ENCODE assay signal across 29 mouse cellular contexts in the genomic region with DNA sequence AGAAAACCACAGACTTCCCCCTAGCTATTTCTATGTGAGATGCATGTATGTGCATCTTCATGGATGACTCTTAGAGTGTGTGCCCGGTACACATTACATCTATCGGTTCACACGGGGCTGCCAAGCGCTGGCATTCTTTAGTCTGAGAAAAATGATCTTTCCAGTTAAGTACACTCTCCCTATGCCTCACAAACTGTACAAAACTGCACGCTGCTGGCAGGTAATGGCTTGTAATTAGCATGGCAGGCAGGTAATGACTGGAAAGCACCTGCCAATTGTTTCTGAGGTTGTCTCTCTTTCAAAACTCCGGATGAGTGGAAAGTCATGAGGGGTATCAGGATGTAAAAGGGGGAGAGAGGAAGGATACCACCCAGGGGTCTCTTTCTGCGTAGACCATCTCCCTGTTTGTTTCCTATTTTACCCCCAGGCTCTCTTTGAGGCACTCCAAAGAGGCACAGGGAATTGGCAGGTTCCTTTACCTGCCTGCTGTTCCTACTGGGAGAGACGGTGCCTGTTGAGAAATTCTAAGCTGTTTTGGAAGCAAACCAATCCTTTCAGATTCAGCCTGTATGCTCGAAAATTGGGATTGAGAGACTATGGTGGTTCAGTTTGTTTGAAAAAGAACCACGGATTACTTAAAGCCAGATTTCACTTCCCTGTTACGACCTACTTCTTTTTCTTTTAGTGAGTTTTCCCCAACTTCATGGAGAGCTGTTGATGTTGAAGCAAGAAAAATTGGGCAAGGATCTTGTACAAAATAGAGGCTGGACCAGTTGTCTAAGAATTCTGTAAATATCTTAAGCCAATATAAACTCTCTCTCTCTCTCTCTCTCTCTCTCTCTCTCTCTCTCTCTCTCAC.
DNase-seq lines count a peak whose midpoint lies in the region; ATAC-seq and TF ChIP-seq lines count a peak whose summit lies in the region.
"Had no signal": no experiment of that assay in that cellular context is flagged by ENCODE, and none has a peak within 500 bp of the region (broad histone marks: within the 10 kb centered on the region; RNA-seq: fewer than 3 reads in every experiment).

No protein-coding gene starts in this region.

- H3K4me1 ChIP-seq in hindbrain, embryonic 16.5 days (ENCODE audit: control insufficient read depth, insufficient read depth, low read depth, low read length): no peaks in the 10 kb centered on the region
- H3K4me1 ChIP-seq in hindbrain, embryonic 13.5 days (replicated peaks): peaks cover 6% of the 10 kb centered on the region; the same call in 1 of the 2 replicates
- H3K4me1 ChIP-seq in bone marrow, adult 2 months (ENCODE audit: control insufficient read depth, insufficient read depth, low read length): no peaks in the 10 kb centered on the region; the same call in 1 of the 2 replicates
- H3K4me1 ChIP-seq: heart, embryonic 12.5 days; liver, embryonic 15.5 days had no signal

- no peak for TF ChIP-seq CTCF in bone marrow, adult 2 months (IDR thresholded peaks at IDR 0.05; ENCODE audit: control insufficient read depth, insufficient read depth, low read length)

- no peak for TF ChIP-seq POLR2A in bone marrow, adult 2 months (IDR thresholded peaks at IDR 0.05; ENCODE audit: borderline replicate concordance, control insufficient read depth, low read depth, low read length)

- no peak overlapping the region for H3K4me2 ChIP-seq in hindbrain, embryonic 16.5 days (ENCODE audit: low read length)
- no peak overlapping the region for H3K4me2 ChIP-seq in hindbrain, embryonic 13.5 days
- H3K4me2 ChIP-seq: embryonic facial prominence, embryonic 13.5 days; heart, embryonic 12.5 days; limb, embryonic 12.5 days; liver, embryonic 15.5 days; lung, embryonic 14.5 days; midbrain, embryonic 13.5 days; neural tube, embryonic 15.5 days had no signal

- no peaks in the 10 kb centered on the region for H3K36me3 ChIP-seq in hindbrain, embryonic 16.5 days (ENCODE audit: control insufficient read depth, insufficient read depth, low read length)
- H3K36me3 ChIP-seq in hindbrain, embryonic 13.5 days: no peaks in the 10 kb centered on the region
- H3K36me3 ChIP-seq in macrophage (ENCODE audit: inconsistent target): no peaks in the 10 kb centered on the region
- H3K36me3 ChIP-seq: embryonic facial prominence, embryonic 13.5 days; heart, embryonic 12.5 days; limb, embryonic 12.5 days; liver, embryonic 15.5 days; midbrain, embryonic 13.5 days; neural tube, embryonic 15.5 days had no signal

- no peak overlapping the region for H3K27ac ChIP-seq in hindbrain, embryonic 16.5 days (ENCODE audit: low read depth, low read length)
- H3K27ac ChIP-seq in hindbrain, embryonic 13.5 days: no peak overlapping the region
- H3K27ac ChIP-seq in bone marrow, adult 2 months (ENCODE audit: control insufficient read depth, insufficient read depth, low read depth, low read length, poor library complexity): peak overlapping the region; percentile 15
- H3K27ac ChIP-seq in macrophage: peak overlapping the region; percentile 12; the same call in 1 of the 2 replicates
- H3K27ac ChIP-seq: embryonic facial prominence, embryonic 13.5 days; heart, adult 2 months; kidney, postnatal 0 days; limb, embryonic 12.5 days; liver, embryonic 15.5 days; midbrain, embryonic 13.5 days; neural tube, embryonic 15.5 days had no signal

- H3K9ac ChIP-seq in hindbrain, embryonic 16.5 days (ENCODE audit: low read depth, low read length): no peak overlapping the region
- H3K9ac ChIP-seq in hindbrain, embryonic 13.5 days: no peak overlapping the region
- H3K9ac ChIP-seq: embryonic facial prominence, embryonic 13.5 days; heart, embryonic 12.5 days; limb, embryonic 12.5 days; liver, embryonic 15.5 days; lung, embryonic 14.5 days; midbrain, embryonic 13.5 days; neural tube, embryonic 15.5 days had no signal

- DNase-seq in adipocyte (ENCODE audit: low spot score): peak; percentile 21
- DNase-seq in urinary bladder, postnatal 36 days (ENCODE audit: low spot score in 2 of 2): no peak
- DNase-seq in right cerebral cortex, adult 2 months (ENCODE audit: low spot score in 2 of 2): no peak
- DNase-seq: adrenal gland, adult 8-10 months; cerebellum, adult 18-20 months; embryo, embryonic 11 days; gastrocnemius, postnatal 25 days; heart, adult 2 months; kidney, adult 8-10 months; kidney, postnatal 4 days; layer of hippocampus, adult 9-11 months; lung, embryonic 14.5 days; spleen, adult 18-20 months; thymus, postnatal 14 days had no signal

- H3K9me3 ChIP-seq in hindbrain, embryonic 16.5 days (ENCODE audit: control insufficient read depth, low read length): no peaks in the 10 kb centered on the region
- H3K9me3 ChIP-seq in hindbrain, embryonic 13.5 days: no peaks in the 10 kb centered on the region
- H3K9me3 ChIP-seq: embryonic facial prominence, embryonic 13.5 days; heart, embryonic 12.5 days; limb, embryonic 12.5 days; liver, embryonic 15.5 days; midbrain, embryonic 13.5 days; neural tube, embryonic 15.5 days had no signal

- no peaks in the 10 kb centered on the region for H3K79me2 ChIP-seq in macrophage (ENCODE audit: inconsistent target)

- no peak overlapping the region for H3K4me3 ChIP-seq in hindbrain, embryonic 16.5 days (ENCODE audit: low read length)
- no peak overlapping the region for H3K4me3 ChIP-seq in hindbrain, embryonic 13.5 days
- no peak overlapping the region for H3K4me3 ChIP-seq in bone marrow, adult 2 months (replicated peaks; ENCODE audit: control insufficient read depth, low read depth, low read length)
- no peak overlapping the region for H3K4me3 ChIP-seq in macrophage (ENCODE audit: inconsistent target)
- H3K4me3 ChIP-seq: embryonic facial prominence, embryonic 13.5 days; erythroblast, embryonic 14.5 days; heart, adult 2 months; heart, embryonic 12.5 days; limb, embryonic 12.5 days; liver, embryonic 15.5 days; midbrain, embryonic 13.5 days; neural tube, embryonic 15.5 days had no signal

- ATAC-seq in hindbrain, embryonic 16.5 days: peak; percentile 43; the same call in 1 of the 2 replicates
- no peak for ATAC-seq in hindbrain, embryonic 13.5 days (ENCODE audit: low FRiP score)
- ATAC-seq: activated CD4-positive, CD25-positive, alpha-beta regulatory T cell, adult 4 months; intestine, embryonic 16.5 days; midbrain, embryonic 13.5 days had no signal

- WGBS in hindbrain, embryonic 16.5 days: 68% methylated on average over 11 of the region's 11 CpGs
- 77% methylated on average over 11 of the region's 11 CpGs for WGBS in hindbrain, embryonic 13.5 days
- 72% methylated on average over 11 of the region's 11 CpGs for WGBS in bone marrow, adult 2 months
- 73% methylated on average over 11 of the region's 11 CpGs for WGBS in macrophage (ENCODE audit: missing documents)

- H3K27me3 ChIP-seq in hindbrain, embryonic 16.5 days (replicated peaks; ENCODE audit: control insufficient read depth, insufficient read depth, low read length): no peaks in the 10 kb centered on the region
- 0 out of 2 replicates have a peak, but pooled peaks cover 3% of the 10 kb centered on the region for H3K27me3 ChIP-seq in hindbrain, embryonic 13.5 days
- H3K27me3 ChIP-seq: CH12.LX; heart, embryonic 12.5 days; liver, embryonic 15.5 days; midbrain, embryonic 13.5 days; neural tube, embryonic 15.5 days had no signal

Comparison
In these comparisons a context has a peak if more than half of its experiments do, and no peak if none do; other contexts are left out.
1. H3K27ac ChIP-seq: peak in bone marrow, adult 2 months (single experiment) and macrophage (single experiment); none in hindbrain, embryonic 16.5 days (single experiment) and hindbrain, embryonic 13.5 days (single experiment).